Mouse (Mus musculus): Measurements from ENCODE around the gene Ilf3. TPM values are rescaled to one million over a fixed set of nuclear protein-coding genes. Genes with fewer than 3 reads are reported as not detected.

Ilf3 gene
- polyA plus RNA-seq, 1 experiment from 2014 or later: 253 TPM

- H3K4me2 ChIP-seq: no peak overlapping the region
- no peaks in the 10 kb centered on the region for H3K36me3 ChIP-seq
- WGBS: 100% methylated on average over 2 of the region's 2 CpGs
- H3K4me1 ChIP-seq (replicated peaks): peaks cover 33% of the 10 kb centered on the region
- no peak for ATAC-seq (ENCODE audit: low FRiP score)
- no peak overlapping the region for H3K4me3 ChIP-seq
- H3K9ac ChIP-seq: no peak overlapping the region
- no peaks in the 10 kb centered on the region for H3K9me3 ChIP-seq
- H3K27ac ChIP-seq: no peak overlapping the region
- no peaks in the 10 kb centered on the region for H3K27me3 ChIP-seq
These were observed 66.7 kb downstream of the Ilf3 start for GRCm38 (mm10) chr9:21434410-21434809.

- Histone ChIP-seq H3K4me2 (no peak overlapping the region), H3K4me3 (no peak overlapping the region), H3K9me3 (no peaks in the 10 kb centered on the region), H3K36me3 (no peaks in the 10 kb centered on the region), H3K27ac (no peak overlapping the region), H3K9ac (no peak overlapping the region), H3K4me1 (replicated peaks) (peaks cover 21% of the 10 kb centered on the region), H3K27me3 (no peaks in the 10 kb centered on the region)
- ATAC-seq (ENCODE audit: low FRiP score): no peak
- WGBS: 94% methylated on average over 7 of the region's 7 CpGs
These were observed 68.3 kb downstream of the Ilf3 start for GRCm38 (mm10) chr9:21435777-21436635.

- H3K4me3 ChIP-seq: no peak overlapping the region
- 91% methylated on average over 6 of the region's 6 CpGs for WGBS
- no peaks in the 10 kb centered on the region for H3K9me3 ChIP-seq
- no peaks in the 10 kb centered on the region for H3K27me3 ChIP-seq
- H3K4me1 ChIP-seq (replicated peaks): peaks cover 17% of the 10 kb centered on the region
- H3K9ac ChIP-seq: no peak overlapping the region
- no peak for ATAC-seq (ENCODE audit: low FRiP score)
- no peak overlapping the region for H3K4me2 ChIP-seq
- no peaks in the 10 kb centered on the region for H3K36me3 ChIP-seq
- no peak overlapping the region for H3K27ac ChIP-seq
These were observed 69.9 kb downstream of the Ilf3 start for GRCm38 (mm10) chr9:21437577-21437976.

- ATAC-seq (ENCODE audit: low FRiP score): no peak
- H3K4me1 ChIP-seq (replicated peaks): peaks cover 15% of the 10 kb centered on the region
- no peak overlapping the region for H3K4me2 ChIP-seq
- no peak overlapping the region for H3K9ac ChIP-seq
- WGBS: 71% methylated on average over 3 of the region's 3 CpGs
- no peak overlapping the region for H3K4me3 ChIP-seq
- no peaks in the 10 kb centered on the region for H3K9me3 ChIP-seq
- H3K36me3 ChIP-seq: no peaks in the 10 kb centered on the region
- H3K27me3 ChIP-seq: no peaks in the 10 kb centered on the region
- H3K27ac ChIP-seq: no peak overlapping the region
These were observed 70.5 kb downstream of the Ilf3 start for GRCm38 (mm10) chr9:21438219-21438618.

- H3K36me3 ChIP-seq: no peaks in the 10 kb centered on the region
- no peaks in the 10 kb centered on the region for H3K27me3 ChIP-seq
- ATAC-seq (ENCODE audit: low FRiP score): no peak
- WGBS: 90% methylated on average over 3 of the region's 3 CpGs
- no peak overlapping the region for H3K9ac ChIP-seq
- H3K27ac ChIP-seq: no peak overlapping the region
- H3K4me1 ChIP-seq (replicated peaks): peaks cover 12% of the 10 kb centered on the region
- no peak overlapping the region for H3K4me3 ChIP-seq
- H3K9me3 ChIP-seq: no peaks in the 10 kb centered on the region
- H3K4me2 ChIP-seq: no peak overlapping the region
These were observed 71.8 kb downstream of the Ilf3 start for GRCm38 (mm10) chr9:21439456-21439855.

GRCm38 (mm10) chr9:21439914-21440313 lies 72.2 kb downstream of the Ilf3 start:
- Histone ChIP-seq H3K9me3 (no peaks in the 10 kb centered on the region), H3K36me3 (peaks cover 4% of the 10 kb centered on the region; the same call in 1 of the 2 replicates), H3K4me3 (no peak overlapping the region), H3K4me1 (replicated peaks) (peaks cover 12% of the 10 kb centered on the region), H3K27ac (no peak overlapping the region), H3K4me2 (no peak overlapping the region), H3K27me3 (no peaks in the 10 kb centered on the region), H3K9ac (no peak overlapping the region)
- WGBS: 96% methylated on average over 2 of the region's 2 CpGs
- no peak for ATAC-seq (ENCODE audit: low FRiP score)

GRCm38 (mm10) chr9:21440387-21440786 lies 72.7 kb downstream of the Ilf3 start:
- Histone ChIP-seq H3K27me3 (no peaks in the 10 kb centered on the region), H3K27ac (no peak overlapping the region), H3K4me3 (no peak overlapping the region), H3K9me3 (no peaks in the 10 kb centered on the region), H3K36me3 (peaks cover 6% of the 10 kb centered on the region), H3K4me1 (replicated peaks) (peaks cover 9% of the 10 kb centered on the region), H3K9ac (no peak overlapping the region), H3K4me2 (no peak overlapping the region)
- no peak for ATAC-seq (ENCODE audit: low FRiP score)

- 96% methylated on average over 8 of the region's 8 CpGs for WGBS
- Histone ChIP-seq H3K27me3 (no peaks in the 10 kb centered on the region), H3K4me2 (no peak overlapping the region), H3K36me3 (peaks cover 9% of the 10 kb centered on the region), H3K4me1 (replicated peaks) (no peaks in the 10 kb centered on the region; the same call in 1 of the 2 replicates), H3K27ac (no peak overlapping the region), H3K4me3 (no peak overlapping the region), H3K9me3 (no peaks in the 10 kb centered on the region), H3K9ac (no peak overlapping the region)
- no peak for ATAC-seq (ENCODE audit: low FRiP score)
These were observed 76.2 kb downstream of the Ilf3 start for GRCm38 (mm10) chr9:21443853-21444252.

- Histone ChIP-seq H3K4me2 (no peak overlapping the region), H3K27ac (no peak overlapping the region), H3K9ac (no peak overlapping the region), H3K27me3 (no peaks in the 10 kb centered on the region), H3K4me3 (no peak overlapping the region), H3K4me1 (replicated peaks) (no peaks in the 10 kb centered on the region), H3K36me3 (peaks cover 9% of the 10 kb centered on the region), H3K9me3 (no peaks in the 10 kb centered on the region)
- ATAC-seq (ENCODE audit: low FRiP score): no peak
- 92% methylated on average over 4 of the region's 4 CpGs for WGBS
These were observed 76.9 kb downstream of the Ilf3 start for GRCm38 (mm10) chr9:21444574-21444973.

- Histone ChIP-seq H3K4me1 (replicated peaks) (no peaks in the 10 kb centered on the region), H3K27me3 (no peaks in the 10 kb centered on the region), H3K4me3 (no peak overlapping the region), H3K36me3 (peaks cover 15% of the 10 kb centered on the region), H3K4me2 (no peak overlapping the region), H3K9ac (no peak overlapping the region), H3K27ac (no peak overlapping the region), H3K9me3 (no peaks in the 10 kb centered on the region)
- WGBS: 94% methylated on average over 6 of the region's 6 CpGs
- no peak for ATAC-seq (ENCODE audit: low FRiP score)
These were observed 77.5 kb downstream of the Ilf3 start for GRCm38 (mm10) chr9:21445081-21445744.

- Histone ChIP-seq H3K9me3 (no peaks in the 10 kb centered on the region), H3K27me3 (no peaks in the 10 kb centered on the region), H3K27ac (no peak overlapping the region), H3K36me3 (peaks cover 15% of the 10 kb centered on the region), H3K9ac (no peak overlapping the region), H3K4me2 (no peak overlapping the region), H3K4me3 (no peak overlapping the region), H3K4me1 (replicated peaks) (peaks cover 9% of the 10 kb centered on the region)
- WGBS: 92% methylated on average over 2 of the region's 2 CpGs
- no peak for ATAC-seq (ENCODE audit: low FRiP score)
These were observed 80.1 kb downstream of the Ilf3 start for GRCm38 (mm10) chr9:21447778-21448177.

- Histone ChIP-seq H3K27me3 (no peaks in the 10 kb centered on the region), H3K9ac (no peak overlapping the region), H3K9me3 (no peaks in the 10 kb centered on the region), H3K4me3 (no peak overlapping the region), H3K4me2 (no peak overlapping the region), H3K36me3 (peaks cover 12% of the 10 kb centered on the region), H3K27ac (no peak overlapping the region), H3K4me1 (replicated peaks) (peaks cover 9% of the 10 kb centered on the region)
- no peak for ATAC-seq (ENCODE audit: low FRiP score)
- WGBS: 92% methylated on average over 2 of the region's 2 CpGs
These were observed 82.0 kb downstream of the Ilf3 start for GRCm38 (mm10) chr9:21449710-21450109.

- Histone ChIP-seq H3K4me2 (no peak overlapping the region), H3K36me3 (peaks cover 10% of the 10 kb centered on the region; the same call in 1 of the 2 replicates), H3K27me3 (no peaks in the 10 kb centered on the region), H3K9ac (no peak overlapping the region), H3K9me3 (no peaks in the 10 kb centered on the region), H3K4me3 (no peak overlapping the region), H3K27ac (no peak overlapping the region), H3K4me1 (replicated peaks) (peaks cover 9% of the 10 kb centered on the region)
- ATAC-seq (ENCODE audit: low FRiP score): no peak
- WGBS: 83% methylated on average over 3 of the region's 3 CpGs
These were observed 82.6 kb downstream of the Ilf3 start for GRCm38 (mm10) chr9:21450270-21450669.
